Mouse (Mus musculus): ENCODE measurements around the gene Kmt5c.
A peak's percentile ranks its signal among the peaks of the same experiment; 100 is the strongest.

Kmt5c gene

GRCm38 (mm10) chr7:4746326-4746980, 6.5 kb downstream of the Kmt5c start:
- no peak for DNase-seq (ENCODE audit: low read depth, low spot score)

GRCm38 (mm10) chr7:4747156-4747899, 7.4 kb downstream of the Kmt5c start:
- no peak for DNase-seq (ENCODE audit: low read depth, low spot score)

- DNase-seq (ENCODE audit: low read depth, low spot score): no peak
Observed at GRCm38 (mm10) chr7:4748321-4748720, 8.4 kb downstream of the Kmt5c start.

- DNase-seq (ENCODE audit: low read depth, low spot score): no peak
Observed at GRCm38 (mm10) chr7:4749169-4749568, 9.3 kb downstream of the Kmt5c start.

GRCm38 (mm10) chr7:4751971-4752820, 12.3 kb downstream of the Kmt5c start:
- no peak for DNase-seq (ENCODE audit: low read depth, low spot score)

- DNase-seq (ENCODE audit: low read depth, low spot score): no peak
Observed at GRCm38 (mm10) chr7:4752821-4753570, 13.1 kb downstream of the Kmt5c start, which contains the start of gene Cox6b2. Gene Cox6b2, minus strand, starts transcription at chr7:4753094.

GRCm38 (mm10) chr7:4759670-4760069, 19.8 kb downstream of the Kmt5c start:
- DNase-seq (ENCODE audit: low read depth, low spot score): no peak

GRCm38 (mm10) chr7:4764946-4765710, 25.2 kb downstream of the Kmt5c start:
- DNase-seq (ENCODE audit: low read depth, low spot score): no peak

- no peak for DNase-seq (ENCODE audit: low read depth, low spot score)
Observed at GRCm38 (mm10) chr7:4771202-4771601, 31.3 kb downstream of the Kmt5c start, which contains the start of gene Fam71e2. Gene Fam71e2, minus strand, starts transcription at chr7:4771302.

- DNase-seq (ENCODE audit: low read depth, low spot score): no peak
Observed at GRCm38 (mm10) chr7:4776131-4776530, 36.2 kb downstream of the Kmt5c start.

- DNase-seq (ENCODE audit: low read depth, low spot score): no peak
Observed at GRCm38 (mm10) chr7:4776861-4777830, 37.2 kb downstream of the Kmt5c start.

- DNase-seq (ENCODE audit: low read depth, low spot score): no peak
Observed at GRCm38 (mm10) chr7:4777851-4778637, 38.1 kb downstream of the Kmt5c start.

- no peak for DNase-seq (ENCODE audit: low read depth, low spot score)
Observed at GRCm38 (mm10) chr7:4779921-4780320, 40.0 kb downstream of the Kmt5c start.

- DNase-seq (ENCODE audit: low read depth, low spot score): no peak
Observed at GRCm38 (mm10) chr7:4782130-4782529, 42.2 kb downstream of the Kmt5c start.

- no peak for DNase-seq (ENCODE audit: low read depth, low spot score)
Observed at GRCm38 (mm10) chr7:4782759-4783158, 42.8 kb downstream of the Kmt5c start, which contains the start of the genes Il11 and Tmem190. Gene Il11, minus strand, starts transcription at chr7:4782859. Gene Tmem190, plus strand, starts transcription at chr7:4782937.

- DNase-seq (ENCODE audit: low read depth, low spot score): no peak
Observed at GRCm38 (mm10) chr7:4783667-4784268, 43.9 kb downstream of the Kmt5c start.

- DNase-seq (ENCODE audit: low read depth, low spot score): peak; percentile 85
Observed at GRCm38 (mm10) chr7:4788499-4789435, 48.9 kb downstream of the Kmt5c start.

Measured in A20 (cell line).